Mouse (Mus musculus): ENCODE measurements around the gene Tmem136.

Tmem136 gene

GRCm38 (mm10) chr9:43078711-43079110, 37.7 kb downstream of the Tmem136 start:
- no peak for DNase-seq (ENCODE audit: low spot score in 2 of 2)

GRCm38 (mm10) chr9:43076163-43076562, 40.2 kb downstream of the Tmem136 start:
- DNase-seq (ENCODE audit: low spot score in 2 of 2) = no peak

- DNase-seq (ENCODE audit: low spot score in 2 of 2) = no peak
Measured at GRCm38 (mm10) chr9:43074611-43075010, 41.8 kb downstream of the Tmem136 start.

GRCm38 (mm10) chr9:43071741-43072140, 44.6 kb downstream of the Tmem136 start:
- DNase-seq (ENCODE audit: low spot score in 2 of 2) = no peak

GRCm38 (mm10) chr9:43071176-43071575, 45.2 kb downstream of the Tmem136 start:
- no peak for DNase-seq (ENCODE audit: low spot score in 2 of 2)

GRCm38 (mm10) chr9:43070566-43070965, 45.8 kb downstream of the Tmem136 start:
- no peak for DNase-seq (ENCODE audit: low spot score in 2 of 2)

- DNase-seq (ENCODE audit: low spot score in 2 of 2) = no peak
Measured at GRCm38 (mm10) chr9:43070153-43070552, 46.2 kb downstream of the Tmem136 start.

GRCm38 (mm10) chr9:43067896-43068295, 48.5 kb downstream of the Tmem136 start:
- no peak for DNase-seq (ENCODE audit: low spot score in 2 of 2)

- no peak for DNase-seq (ENCODE audit: low spot score in 2 of 2)
Measured at GRCm38 (mm10) chr9:43065231-43065630, 51.1 kb downstream of the Tmem136 start.

- DNase-seq (ENCODE audit: low spot score in 2 of 2) = no peak
Measured at GRCm38 (mm10) chr9:43061545-43061944, 54.8 kb downstream of the Tmem136 start.

All from right cerebral cortex, postnatal 36 days (tissue).